Mouse (Mus musculus) heart, embryonic 14.5 days (tissue): Measurements from ENCODE around the gene Rab1a. TPM values are rescaled to one million over a fixed set of nuclear protein-coding genes. Genes with fewer than 3 reads are reported as not detected.

Source experiments
- ATAC-seq: fragments of 200-750 bp; cut with Nextera tagmentation; 2 replicates; pipeline ENCODE4 v1.8.0; 2017; ENCODE audit warnings: low read depth, moderate TSS enrichment; ENCODE audit not compliant: insufficient number of reproducible peaks, insufficient read depth, low FRiP score
- H3K27ac ChIP-seq, 2 experiments: fragments of 200-500 bp in 1 of 2; fragments of 300-500 bp in 1 of 2; sonication (generic) in 1 of 2; replicated peaks in 1 of 2; 2 replicates each; pipeline ENCODE4 v1.5.1; 2012 to 2014; ENCODE audit warnings: low read depth in 2 of 2, low read length in 2 of 2, control low read depth in 1 of 2, mild to moderate bottlenecking in 1 of 2, mixed read lengths in 1 of 2; ENCODE audit not compliant: control insufficient read depth in 1 of 2, insufficient read depth in 1 of 2
- H3K27me3 ChIP-seq: fragments of 300-500 bp; sonication (generic); 2 replicates; pipeline ENCODE4 v1.6.1; 2014; ENCODE audit warnings: mild to moderate bottlenecking, low read length, control low read depth; ENCODE audit not compliant: control insufficient read depth, insufficient read depth
- H3K36me3 ChIP-seq: fragments of 300-500 bp; sonication (generic); 2 replicates; pipeline ENCODE4 v1.6.1; 2014; ENCODE audit warnings: mild to moderate bottlenecking, control low read depth, low read length, mixed read lengths; ENCODE audit not compliant: control insufficient read depth, insufficient read depth
- H3K4me1 ChIP-seq, 2 experiments: fragments of 200-500 bp in 1 of 2; fragments of 300-500 bp in 1 of 2; sonication (generic) in 1 of 2; 2 replicates each; pipeline ENCODE4 v1.6.1; 2012 to 2014; ENCODE audit warnings: low read length in 2 of 2, control low read depth in 1 of 2, mixed read lengths in 1 of 2; ENCODE audit not compliant: control insufficient read depth in 2 of 2, insufficient read depth in 2 of 2
- H3K4me2 ChIP-seq: fragments of 300-500 bp; sonication (generic); 2 replicates; pipeline ENCODE4 v1.6.1; 2014; ENCODE audit warnings: mild to moderate bottlenecking, low read length
- H3K4me3 ChIP-seq, 2 experiments: fragments of 200-500 bp in 1 of 2; fragments of 300-500 bp in 1 of 2; sonication (generic) in 1 of 2; 2 replicates each; pipeline ENCODE4 v1.5.1; 2012 to 2014; ENCODE audit warnings: low read length in 2 of 2, mild to moderate bottlenecking in 2 of 2, control low read depth in 1 of 2, low read depth in 1 of 2, moderate library complexity in 1 of 2; ENCODE audit not compliant: control insufficient read depth in 1 of 2, insufficient read depth in 1 of 2
- H3K9ac ChIP-seq: fragments of 300-500 bp; sonication (generic); 2 replicates; pipeline ENCODE4 v1.6.1; 2014; ENCODE audit warnings: mild to moderate bottlenecking, low read length
- H3K9me3 ChIP-seq: fragments of 300-500 bp; sonication (generic); 2 replicates; pipeline ENCODE4 v1.6.1; 2016; ENCODE audit warnings: low read length, control low read depth; ENCODE audit not compliant: control insufficient read depth
- WGBS: fragments of 180-500 bp; shearing (Covaris S2); extraction: QIAGEN DNeasy Blood & Tissue Kit; methylation state at CpG from one replicate; pipeline ENCODE4 v1.1.7; 2014; 5-methylcytosine and 5-hydroxymethylcytosine counted together
- polyA plus RNA-seq: library from polyadenylated mRNA; unstranded; fragments of >200 nt; fragmentation: Nextera tagmentation; extraction: Ambion mirVana; gene quantifications from 2 replicates; pipeline ENCODE4 v1.2.1, GENCODE M21; 2014

Gene Rab1a
- polyA plus RNA-seq, 1 experiment from 2014 or later, result 198 TPM

- H3K4me1 ChIP-seq, result no peaks in the 10 kb centered on the region
- WGBS, result 84% methylated on average over 11 of the region's 11 CpGs
Observed at GRCm38 (mm10) chr11:20168972-20169371, 32.3 kb upstream of the Rab1a start.

GRCm38 (mm10) chr11:20187271-20187670, 14.0 kb upstream of the Rab1a start:
- ATAC-seq, result no peak
- WGBS, result 79% methylated on average over 6 of the region's 6 CpGs
- Histone ChIP-seq H3K9ac (no peak overlapping the region), H3K27me3 (no peaks in the 10 kb centered on the region), H3K36me3 (no peaks in the 10 kb centered on the region), H3K4me2 (no peak overlapping the region), H3K4me1 (no peaks in the 10 kb centered on the region), H3K9me3 (no peaks in the 10 kb centered on the region), H3K27ac (no peak overlapping the region), H3K4me3 (no peak overlapping the region)

More at GRCm38 (mm10) chr11:20168972-20169371, 32.3 kb upstream of the Rab1a start:
- ATAC-seq, result no peak
- H3K9me3 ChIP-seq, result no peaks in the 10 kb centered on the region
- no peak overlapping the region for H3K27ac ChIP-seq
- H3K9ac ChIP-seq, result no peak overlapping the region
- no peaks in the 10 kb centered on the region for H3K27me3 ChIP-seq
- H3K4me3 ChIP-seq, result no peak overlapping the region
- H3K4me2 ChIP-seq, result no peak overlapping the region
- H3K36me3 ChIP-seq, result no peaks in the 10 kb centered on the region

- Histone ChIP-seq H3K9ac (no peak overlapping the region), H3K27ac (no peak overlapping the region), H3K4me1 (peaks cover 5% of the 10 kb centered on the region in 2 experiments; a peak in 2 of 4 replicates), H3K4me2 (no peak overlapping the region), H3K36me3 (no peaks in the 10 kb centered on the region), H3K4me3 (no peak overlapping the region), H3K27me3 (no peaks in the 10 kb centered on the region), H3K9me3 (no peaks in the 10 kb centered on the region)
- no peak for ATAC-seq
- WGBS, result 64% methylated on average over 4 of the region's 4 CpGs
Observed at GRCm38 (mm10) chr11:20193100-20193736, 8.0 kb upstream of the Rab1a start.

GRCm38 (mm10) chr11:20201661-20202101, 449 bp downstream of the Rab1a start:
- peaks cover 3 to 41% of the 10 kb centered on the region in 2 experiments for H3K4me1 ChIP-seq
- peak overlapping the region; percentile 100 for H3K9ac ChIP-seq
- peak overlapping the region; percentile 92 to 100 for H3K4me3 ChIP-seq
- H3K27me3 ChIP-seq, result no peaks in the 10 kb centered on the region
- H3K27ac ChIP-seq, result peak overlapping the region; percentile 96 to 99
- H3K4me2 ChIP-seq, result peak overlapping the region; percentile 94
- no peaks in the 10 kb centered on the region for H3K36me3 ChIP-seq
- ATAC-seq, result peak; percentile 27
- under 1% methylated on average over 40 of the region's 40 CpGs for WGBS
- no peaks in the 10 kb centered on the region for H3K9me3 ChIP-seq

- Histone ChIP-seq H3K9ac (peak overlapping the region; percentile 100), H3K27me3 (no peaks in the 10 kb centered on the region), H3K4me3 (peak overlapping the region; percentile 92 to 100), H3K4me2 (peak overlapping the region; percentile 94), H3K27ac (peak overlapping the region in 1 of 2 experiments; percentile 99; a peak in 3 of 4 replicates), H3K4me1 (peaks cover 3 to 48% of the 10 kb centered on the region in 2 experiments), H3K36me3 (no peaks in the 10 kb centered on the region), H3K9me3 (no peaks in the 10 kb centered on the region)
- WGBS, result 33% methylated on average over 7 of the region's 7 CpGs
- no peak for ATAC-seq
Observed at GRCm38 (mm10) chr11:20202299-20203011, 1.2 kb downstream of the Rab1a start.

GRCm38 (mm10) chr11:20204321-20204720, 3.1 kb downstream of the Rab1a start:
- Histone ChIP-seq H3K27me3 (no peaks in the 10 kb centered on the region), H3K9me3 (no peaks in the 10 kb centered on the region), H3K27ac (no peak overlapping the region), H3K4me3 (no peak overlapping the region), H3K36me3 (peaks cover 3% of the 10 kb centered on the region; the same call in 1 of the 2 replicates), H3K9ac (no peak overlapping the region), H3K4me2 (0 out of 2 replicates have a peak overlapping the region, but pooled peaks have one; percentile 24), H3K4me1 (peaks cover 3 to 54% of the 10 kb centered on the region in 2 experiments)
- WGBS, result 66% methylated on average over 2 of the region's 2 CpGs
- ATAC-seq, result no peak

- Histone ChIP-seq H3K4me2 (no peak overlapping the region), H3K36me3 (peaks cover 3% of the 10 kb centered on the region; the same call in 1 of the 2 replicates), H3K4me3 (no peak overlapping the region), H3K27me3 (no peaks in the 10 kb centered on the region), H3K27ac (no peak overlapping the region; a peak in 1 of 4 replicates), H3K9me3 (no peaks in the 10 kb centered on the region), H3K4me1 (peaks cover 3 to 57% of the 10 kb centered on the region in 2 experiments), H3K9ac (no peak overlapping the region)
- 45% methylated on average over 9 of the region's 9 CpGs for WGBS
- no peak for ATAC-seq
Observed at GRCm38 (mm10) chr11:20204870-20205446, 3.7 kb downstream of the Rab1a start.
